Mouse (Mus musculus) cerebellum, postnatal 25 days (tissue): Measurements from ENCODE around the gene Fnbp1.

ENCODE experiments used
- DNase-seq, 2 experiments: peaks; one replicate each; pipeline ENCODE4 v3.0.0; 2021; ENCODE audit warnings: mixed read lengths in 2 of 2

The Fnbp1 gene

DNA sequence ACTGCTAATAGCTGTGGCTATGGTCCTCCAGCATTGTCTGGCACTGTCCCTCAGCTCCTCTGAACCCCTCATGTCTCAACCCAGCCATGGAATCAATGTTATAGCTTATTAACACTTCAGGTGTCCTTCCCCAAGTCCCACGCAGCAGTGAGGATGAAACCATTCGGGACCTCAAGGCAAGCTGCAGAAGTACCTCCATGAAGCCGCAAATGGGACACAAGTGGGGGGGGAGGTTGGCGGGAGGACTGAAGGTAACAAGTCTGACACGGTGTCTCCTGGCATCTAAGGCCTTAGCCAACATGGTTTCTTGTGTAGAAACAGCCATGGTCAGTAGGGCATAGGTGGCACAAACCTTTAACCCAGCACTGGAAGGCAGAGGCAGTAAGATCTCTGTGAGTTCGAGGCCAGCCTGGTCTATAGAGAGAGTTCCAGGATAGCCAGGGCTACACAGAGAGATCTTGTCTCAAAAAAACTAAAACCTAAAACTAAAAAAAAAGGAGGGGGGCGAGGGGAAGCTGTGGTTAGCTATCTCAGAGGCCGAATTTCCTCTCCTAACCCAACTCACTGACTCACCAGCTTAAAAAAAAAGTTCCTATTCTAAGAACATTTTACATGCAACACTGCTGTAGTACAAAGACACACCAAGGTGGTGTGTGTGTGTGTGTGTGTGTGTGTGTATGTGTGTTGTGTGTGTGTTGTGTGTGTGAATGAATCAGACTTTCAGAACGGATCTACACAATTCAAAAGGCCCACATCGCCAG, 79.8 kb downstream of the Fnbp1 start:
- peak; percentile 46 to 49 for DNase-seq

DNA sequence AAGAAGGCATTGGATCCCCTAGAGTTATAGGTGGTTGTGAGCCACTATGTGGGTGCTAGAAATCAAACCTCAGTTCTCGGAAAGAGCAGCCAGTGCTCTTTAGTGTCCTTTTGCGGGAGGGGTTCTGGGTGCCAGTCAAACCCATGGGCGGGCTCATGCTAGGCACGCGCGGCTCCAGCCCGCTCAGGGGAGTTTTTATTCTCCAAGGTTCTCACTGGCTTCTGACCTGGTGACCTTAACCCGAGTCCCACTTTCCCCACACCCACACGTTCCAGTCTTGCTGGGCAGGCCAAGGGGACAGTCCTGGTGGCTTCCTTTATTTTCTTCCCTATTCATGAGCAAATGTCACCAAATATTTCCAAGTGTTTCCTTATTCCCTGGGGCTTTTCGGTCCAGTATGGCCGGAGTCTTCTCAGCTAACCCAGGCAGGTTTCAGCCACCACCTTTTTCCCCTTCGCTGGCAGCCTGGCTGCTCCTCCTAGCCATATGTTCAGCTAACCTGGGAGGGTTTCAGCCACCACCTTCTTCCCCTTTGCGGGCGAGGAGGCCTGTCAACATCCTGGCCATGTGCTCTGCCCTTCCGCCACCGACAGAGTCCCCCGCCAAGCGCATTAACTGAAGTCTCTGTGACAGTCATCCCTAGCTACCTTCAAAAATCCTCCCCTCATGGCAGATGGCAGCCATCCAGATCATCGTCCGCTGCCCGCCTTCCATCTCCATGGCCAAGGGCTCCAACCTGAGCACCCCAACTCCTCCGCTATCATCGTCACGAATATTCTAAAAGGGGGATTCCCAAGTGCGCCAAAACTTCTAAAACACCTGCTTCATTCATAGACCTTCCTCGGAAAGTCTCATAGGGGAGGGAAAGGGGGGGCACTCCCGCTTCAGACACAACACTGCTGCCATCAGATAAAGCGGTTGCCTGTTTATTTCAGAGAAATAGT, 80.7 kb downstream of the Fnbp1 start:
- peak; percentile 92 to 94 for DNase-seq

GRCm38 (mm10) chr2:31060271-31060670, 81.5 kb downstream of the Fnbp1 start:
- DNase-seq = no peak

GRCm38 (mm10) chr2:31058443-31058842, 83.4 kb downstream of the Fnbp1 start:
- DNase-seq = no peak

DNA sequence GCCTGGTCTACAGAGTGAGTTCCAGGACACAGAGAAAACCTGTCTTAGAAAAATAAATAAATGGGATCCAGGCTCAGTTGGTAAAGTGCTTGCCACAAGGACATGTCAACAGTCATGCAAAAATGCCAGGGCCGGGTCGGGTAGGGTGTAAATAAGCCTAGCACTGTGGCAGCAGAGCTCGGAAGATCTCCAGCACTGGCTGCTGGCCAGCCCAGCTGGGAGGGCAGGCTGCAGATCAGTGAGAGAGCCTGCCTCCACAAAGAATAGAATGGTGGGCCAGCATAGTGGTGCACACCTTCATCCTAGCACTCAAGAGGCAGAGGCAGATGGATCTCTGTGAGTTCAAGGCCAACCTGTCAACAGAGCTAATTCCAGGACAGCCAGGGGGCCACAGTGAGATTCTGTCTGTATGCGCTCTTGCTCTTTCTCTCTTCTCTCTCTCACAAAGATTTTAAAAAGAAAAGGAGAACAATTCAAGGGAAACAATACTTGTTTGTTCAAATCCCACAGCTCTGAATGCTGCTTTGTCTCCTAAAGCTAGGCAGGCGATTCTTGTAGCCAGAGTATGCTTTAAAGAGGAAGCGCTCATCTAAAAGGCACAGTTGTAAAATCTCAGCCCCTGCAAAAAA, 84.1 kb downstream of the Fnbp1 start:
- peak; percentile 84 to 89 for DNase-seq

DNA sequence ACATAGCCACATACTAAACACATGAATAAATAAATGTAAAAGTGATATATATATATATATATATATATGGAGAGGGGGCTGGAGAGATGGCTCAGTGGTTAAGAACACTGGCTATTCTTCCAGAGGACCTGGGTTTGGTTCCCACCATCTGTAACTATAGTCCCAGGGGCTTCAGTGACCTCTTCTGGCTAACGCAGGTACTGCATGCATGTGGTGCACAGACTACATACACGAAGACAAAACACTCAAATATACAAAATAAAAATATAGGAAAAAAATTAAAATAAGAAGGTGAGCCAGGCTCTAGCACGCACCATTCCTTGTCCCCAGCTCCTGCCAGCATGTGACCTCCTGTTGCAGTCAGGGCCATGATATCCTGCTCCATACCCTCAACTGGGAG, 85.7 kb downstream of the Fnbp1 start:
- DNase-seq = no peak

- DNase-seq = no peak
Observed at GRCm38 (mm10) chr2:31053851-31054340, 87.9 kb downstream of the Fnbp1 start.

DNA sequence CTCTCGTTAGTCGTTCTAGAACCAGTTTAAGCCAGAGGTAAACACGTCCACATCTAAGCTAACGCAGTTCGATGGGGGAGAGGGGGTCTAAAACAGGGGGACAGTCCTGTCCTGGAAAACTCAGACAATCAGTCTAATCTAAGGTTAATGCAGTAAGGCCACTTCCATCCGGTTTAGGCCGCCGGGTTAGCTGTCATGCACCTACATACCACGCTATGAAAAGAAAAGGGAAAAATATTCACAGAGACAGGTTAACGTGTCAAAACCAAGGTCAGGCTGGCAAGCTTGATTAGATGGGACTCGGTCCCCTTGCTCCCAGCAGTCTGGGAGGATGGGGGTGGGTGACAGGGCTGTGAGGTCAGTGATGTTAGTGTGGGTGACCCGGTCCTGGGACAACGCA, 88.4 kb downstream of the Fnbp1 start:
- no peak for DNase-seq

DNA sequence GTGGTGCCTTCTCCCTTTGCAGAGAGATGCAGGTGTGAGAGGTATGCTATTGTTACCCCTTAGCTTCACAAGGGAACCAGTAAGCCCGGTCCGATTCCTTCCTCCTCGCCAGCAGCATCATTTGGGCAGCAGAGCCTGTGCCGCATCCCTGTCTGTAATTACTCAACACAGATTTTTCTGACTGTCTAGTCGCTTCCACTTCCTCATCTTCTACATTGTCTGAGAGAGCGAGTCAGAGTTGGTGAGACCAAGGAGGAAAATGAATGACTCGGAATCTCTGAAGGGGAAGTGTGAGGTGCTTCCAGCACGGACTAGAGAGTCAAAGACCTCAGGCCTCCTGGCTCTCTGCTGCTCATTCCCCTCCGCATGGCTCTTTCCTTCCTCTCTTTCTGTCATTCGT, 89.4 kb downstream of the Fnbp1 start:
- DNase-seq = no peak

DNA sequence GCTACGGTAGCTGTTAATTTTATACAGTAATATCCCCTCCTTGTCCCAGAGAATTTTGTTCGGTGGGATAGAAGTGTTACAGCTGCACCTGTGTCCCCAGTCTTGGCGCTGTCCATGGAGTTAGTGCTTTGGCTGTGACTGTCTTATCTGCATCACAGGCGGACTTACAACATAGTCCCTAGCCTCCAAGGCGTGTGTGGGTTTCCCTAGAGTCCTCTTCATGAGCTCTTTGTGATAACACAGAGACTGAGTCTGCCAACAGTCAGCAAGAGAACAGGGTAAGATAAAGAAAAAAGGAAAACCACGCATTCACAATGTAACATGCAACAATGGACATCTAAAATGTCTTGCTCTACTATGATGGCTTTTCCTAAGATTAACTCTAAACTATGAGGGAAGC, 93.8 kb downstream of the Fnbp1 start:
- no peak for DNase-seq

GRCm38 (mm10) chr2:31043856-31044255, 98.0 kb downstream of the Fnbp1 start:
- no peak for DNase-seq

DNA sequence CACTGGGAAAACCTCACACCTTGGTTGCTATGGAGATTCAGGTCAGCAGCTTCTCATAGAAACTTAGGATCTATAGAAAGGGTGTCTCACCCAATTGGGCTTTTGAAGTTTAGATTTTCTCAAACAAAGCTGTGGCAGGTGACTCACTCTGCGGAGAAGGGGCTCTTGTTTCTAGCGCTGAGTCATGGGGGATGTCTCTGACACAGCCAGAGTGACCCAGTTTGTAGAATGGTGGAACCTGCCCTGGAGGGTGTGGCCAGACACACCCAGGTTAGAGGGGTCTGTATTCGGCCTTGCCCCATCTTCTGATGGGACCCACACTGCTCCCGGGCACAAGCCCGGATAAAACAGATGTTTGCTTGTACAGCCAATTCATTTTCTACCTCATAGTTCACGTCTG, 98.9 kb downstream of the Fnbp1 start:
- DNase-seq = no peak

DNA sequence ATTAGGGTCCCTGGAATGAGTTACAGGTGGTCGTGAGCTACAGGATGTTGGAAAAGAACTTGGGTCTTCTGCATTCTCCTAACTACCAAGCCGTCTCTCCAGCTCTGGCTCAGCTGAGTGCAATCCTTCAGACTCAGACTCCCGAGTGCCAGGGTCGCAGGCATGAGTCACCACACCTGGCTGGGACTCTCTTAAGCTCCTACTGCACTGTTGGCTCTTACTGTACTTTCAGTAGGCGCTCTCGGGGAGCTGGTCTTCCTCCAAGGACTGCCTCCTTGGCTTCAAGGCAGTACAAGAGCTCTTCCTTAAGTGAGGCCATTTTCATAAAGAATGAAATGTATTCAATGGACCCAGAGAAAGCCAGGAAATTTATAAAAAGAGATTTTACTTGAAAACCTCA, 100.4 kb downstream of the Fnbp1 start:
- peak in 1 of 2 experiments; percentile 75 for DNase-seq

- no peak for DNase-seq
Observed at GRCm38 (mm10) chr2:31040487-31040886, 101.3 kb downstream of the Fnbp1 start.

- no peak for DNase-seq
Observed at GRCm38 (mm10) chr2:31040043-31040442, 101.8 kb downstream of the Fnbp1 start.

GRCm38 (mm10) chr2:31036811-31037210, 105.0 kb downstream of the Fnbp1 start:
- DNase-seq = no peak

GRCm38 (mm10) chr2:31031972-31032371, 109.8 kb downstream of the Fnbp1 start:
- no peak for DNase-seq

DNA sequence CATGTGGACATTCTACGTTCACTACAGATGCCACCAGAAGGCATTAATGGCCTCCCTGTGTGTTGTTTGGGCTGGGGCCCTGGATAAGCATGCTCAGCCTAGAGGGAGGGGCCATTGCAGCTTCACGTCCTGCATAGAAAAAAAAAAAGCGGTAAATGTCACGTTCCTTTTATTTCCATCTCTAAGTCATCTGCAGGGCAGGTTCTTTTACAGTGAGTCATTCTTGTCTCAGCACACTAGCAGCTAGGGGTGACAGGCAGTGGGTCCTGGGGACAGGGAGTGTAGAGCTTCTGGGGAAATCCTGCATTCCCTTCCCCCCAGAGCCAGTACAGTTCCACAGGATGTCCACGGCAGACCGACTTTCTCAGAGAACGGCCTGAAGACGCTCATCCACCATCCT, 115.2 kb downstream of the Fnbp1 start:
- no peak for DNase-seq

GRCm38 (mm10) chr2:31025458-31025857, 116.3 kb downstream of the Fnbp1 start:
- no peak for DNase-seq

DNA sequence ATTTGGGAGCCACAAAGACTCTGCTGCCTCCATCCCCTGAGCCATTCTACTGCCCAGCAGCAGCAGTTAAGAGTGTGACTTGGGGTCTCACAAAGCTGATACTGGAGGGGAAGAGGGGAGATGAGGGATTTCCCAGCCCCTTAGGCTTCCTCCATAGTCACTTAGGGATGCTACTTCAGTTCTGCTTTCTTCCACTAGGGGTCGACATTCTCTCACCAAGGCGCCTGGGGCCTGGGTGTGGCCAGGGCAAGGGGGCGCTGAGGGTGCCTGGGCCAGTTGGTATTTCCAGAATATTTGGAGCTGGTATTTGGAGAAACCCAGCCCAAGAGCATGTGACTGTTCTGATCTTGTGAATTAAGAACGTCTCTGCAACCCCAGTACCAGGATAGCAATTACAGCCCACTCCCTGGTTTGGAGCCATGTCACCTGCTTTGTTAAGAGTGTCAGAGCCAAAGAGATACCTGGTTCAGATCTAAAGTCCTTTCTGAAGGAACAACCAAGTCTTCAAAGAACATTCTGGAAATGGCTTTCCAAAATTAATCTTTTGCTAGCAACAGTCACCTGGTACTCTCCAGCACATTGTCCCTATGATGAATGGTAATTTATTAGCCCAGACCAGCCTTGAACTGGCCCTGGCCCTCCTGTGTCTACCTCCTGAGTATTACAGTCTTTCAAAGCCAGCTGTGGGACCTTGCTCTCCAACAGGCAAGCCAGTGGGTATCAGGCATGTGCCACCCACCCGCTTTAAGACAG, 117.0 kb downstream of the Fnbp1 start:
- DNase-seq = peak; percentile 77 to 83

- peak; percentile 51 to 56 for DNase-seq
Observed at GRCm38 (mm10) chr2:31023940-31024339, 117.9 kb downstream of the Fnbp1 start.

- peak; percentile 60 to 64 for DNase-seq
Observed at GRCm38 (mm10) chr2:31020202-31020601, 121.6 kb downstream of the Fnbp1 start.
